Mouse (Mus musculus) CH12.LX (cell line): ENCODE data around the gene Gm20388. TPM values are rescaled to one million over a fixed set of nuclear protein-coding genes. Genes with fewer than 3 reads are reported as not detected.

Source experiments
- DNase-seq: peaks from one replicate; pipeline ENCODE4 v3.0.0-alpha.2; 2013; ENCODE audit errors: extremely low read depth
- H3K27ac ChIP-seq: 2 replicates; pipeline ENCODE4 v1.5.1; 2012; ENCODE audit warnings: low read depth, mild to moderate bottlenecking, control low read depth, moderate library complexity; ENCODE audit not compliant: insufficient read depth
- H3K27me3 ChIP-seq: replicated peaks from 2 replicates; pipeline ENCODE3; 2012; ENCODE audit warnings: inconsistent platforms
- H3K36me3 ChIP-seq, 2 experiments: replicated peaks in 1 of 2; 2 replicates each; pipeline versions ENCODE3 to v1.6.1; 2012; ENCODE audit warnings: inconsistent platforms in 1 of 2, low read length in 1 of 2, mild to moderate bottlenecking in 1 of 2, mixed read lengths in 1 of 2, moderate library complexity in 1 of 2; ENCODE audit not compliant: control insufficient read depth in 1 of 2, insufficient read depth in 1 of 2
- H3K4me1 ChIP-seq, 2 experiments: 2 replicates each; pipeline ENCODE4 v1.6.1; 2012; ENCODE audit warnings: inconsistent platforms in 1 of 2, moderate library complexity in 1 of 2; ENCODE audit not compliant: insufficient read depth in 2 of 2, control insufficient read depth in 1 of 2
- H3K4me2 ChIP-seq: 2 replicates; pipeline ENCODE4 v1.6.1; 2012; ENCODE audit warnings: low read depth, mild to moderate bottlenecking, control low read depth; ENCODE audit not compliant: poor library complexity, insufficient read depth, severe bottlenecking
- H3K4me3 ChIP-seq, 3 experiments: fragments of 150-350 bp in 1 of 3; sonication (generic) in 1 of 3; replicated peaks in 1 of 3; 2 replicates each; pipeline versions ENCODE3 to v1.5.1; 2011 to 2012; ENCODE audit warnings: low read depth in 2 of 3, low read length in 2 of 3, mild to moderate bottlenecking in 2 of 3, moderate library complexity in 2 of 3, control low read depth in 1 of 3, improper control_type of control experiment in 1 of 3, inconsistent platforms in 1 of 3, mixed read lengths in 1 of 3; ENCODE audit not compliant: poor library complexity in 1 of 3
- H3K79me2 ChIP-seq: replicated peaks from 2 replicates; pipeline ENCODE4 v1.6.1; 2012; ENCODE audit warnings: mild to moderate bottlenecking, moderate library complexity; ENCODE audit not compliant: control insufficient read depth, poor library complexity, insufficient read depth, severe bottlenecking; ENCODE audit errors: extremely low read depth
- H3K9ac ChIP-seq: 2 replicates; pipeline ENCODE4 v1.6.1; 2012; ENCODE audit warnings: low read depth, mild to moderate bottlenecking, control low read depth, moderate library complexity; ENCODE audit not compliant: insufficient read depth
- H3K9me3 ChIP-seq: replicated peaks from 2 replicates; pipeline ENCODE3; 2012; ENCODE audit warnings: low read length, inconsistent platforms, mixed read lengths
- BHLHE40 ChIP-seq: IDR thresholded peaks from 2 replicates; pipeline ENCODE4 v1.6.1; 2011; ENCODE audit warnings: mild to moderate bottlenecking, low read depth, low read length, improper control_type of control experiment
- CHD1 ChIP-seq: IDR thresholded peaks from 2 replicates; pipeline ENCODE4 v1.6.1; 2012; ENCODE audit warnings: low read depth, low read length, improper control_type of control experiment, inconsistent platforms
- CHD2 ChIP-seq: IDR thresholded peaks from 2 replicates; pipeline ENCODE4 v1.6.1; 2011; ENCODE audit warnings: low read length, improper control_type of control experiment
- E2F4 ChIP-seq: IDR thresholded peaks from 2 replicates; pipeline ENCODE4 v1.6.1; 2011; ENCODE audit warnings: low read depth, low read length, improper control_type of control experiment; ENCODE audit not compliant: insufficient replicate concordance
- EP300 ChIP-seq: IDR thresholded peaks from 2 replicates; pipeline ENCODE4 v1.6.1; 2011; ENCODE audit warnings: low read length, improper control_type of control experiment
- GABPA ChIP-seq: IDR thresholded peaks from 2 replicates; pipeline ENCODE4 v1.6.1; 2012; ENCODE audit warnings: low read depth, low read length, improper control_type of control experiment, inconsistent platforms; ENCODE audit not compliant: insufficient replicate concordance
- HCFC1 ChIP-seq: IDR thresholded peaks from 2 replicates; pipeline ENCODE4 v1.6.1; 2012; ENCODE audit warnings: low read depth, mild to moderate bottlenecking, inconsistent platforms, low read length, improper control_type of control experiment
- IRF4 ChIP-seq: IDR thresholded peaks from 2 replicates; pipeline ENCODE4 v1.6.1; 2014; ENCODE audit warnings: low read depth, mild to moderate bottlenecking, inconsistent platforms, low read length, improper control_type of control experiment
- JUN ChIP-seq: IDR thresholded peaks from 2 replicates; pipeline ENCODE4 v1.6.1; 2011; ENCODE audit warnings: low read depth, mild to moderate bottlenecking, low read length, improper control_type of control experiment, moderate library complexity; ENCODE audit not compliant: insufficient read depth
- KAT2A ChIP-seq: IDR thresholded peaks from 2 replicates; pipeline ENCODE4 v1.6.1; 2012; ENCODE audit warnings: low read length, improper control_type of control experiment, inconsistent platforms; ENCODE audit not compliant: insufficient replicate concordance
- MAFK ChIP-seq: IDR thresholded peaks from 2 replicates; pipeline ENCODE4 v1.6.1; 2011; ENCODE audit warnings: low read length, improper control_type of control experiment; ENCODE audit not compliant: insufficient replicate concordance
- MAZ ChIP-seq: IDR thresholded peaks from 2 replicates; pipeline ENCODE4 v1.6.1; 2012; ENCODE audit warnings: low read depth, mild to moderate bottlenecking, inconsistent platforms, low read length, improper control_type of control experiment, moderate library complexity
- MXI1 ChIP-seq: IDR thresholded peaks from 2 replicates; pipeline ENCODE4 v1.6.1; 2011; ENCODE audit warnings: mild to moderate bottlenecking, low read depth, low read length, improper control_type of control experiment
- POLR2AphosphoS2 ChIP-seq: IDR thresholded peaks from 2 replicates; pipeline ENCODE4 v1.6.1; 2011; ENCODE audit warnings: low read depth, low read length, improper control_type of control experiment
- RAD21 ChIP-seq: IDR thresholded peaks from 2 replicates; pipeline ENCODE4 v1.6.1; 2011; ENCODE audit warnings: low read depth, mild to moderate bottlenecking, low read length, improper control_type of control experiment, moderate library complexity
- RCOR1 ChIP-seq: conservative IDR thresholded peaks from 2 replicates; pipeline ENCODE4 v1.6.1; 2012; ENCODE audit warnings: low read depth, mild to moderate bottlenecking, inconsistent platforms, low read length, improper control_type of control experiment
- SIN3A ChIP-seq: IDR thresholded peaks from 2 replicates; pipeline ENCODE4 v1.6.1; 2012; ENCODE audit warnings: low read length, improper control_type of control experiment, inconsistent platforms
- SMC3 ChIP-seq: IDR thresholded peaks from 2 replicates; pipeline ENCODE4 v1.6.1; 2011; ENCODE audit warnings: low read depth, low read length, improper control_type of control experiment
- TBP ChIP-seq: conservative IDR thresholded peaks from 2 replicates; pipeline ENCODE4 v1.6.1; 2011; ENCODE audit warnings: low read depth, low read length, improper control_type of control experiment
- USF1 ChIP-seq: IDR thresholded peaks from 2 replicates; pipeline ENCODE4 v1.6.1; 2014; ENCODE audit warnings: low read depth, mild to moderate bottlenecking, inconsistent platforms, low read length, improper control_type of control experiment
- USF2 ChIP-seq: conservative IDR thresholded peaks from 2 replicates; pipeline ENCODE4 v1.6.1; 2011; ENCODE audit warnings: low read depth, low read length, improper control_type of control experiment
- ZC3H11A ChIP-seq: IDR thresholded peaks from 2 replicates; pipeline ENCODE4 v1.6.1; 2012; ENCODE audit warnings: low read depth, mild to moderate bottlenecking, inconsistent platforms, low read length, improper control_type of control experiment
- ZKSCAN1 ChIP-seq: IDR thresholded peaks from 2 replicates; pipeline ENCODE4 v1.6.1; 2012; ENCODE audit warnings: low read depth, inconsistent platforms, low read length, improper control_type of control experiment, borderline replicate concordance
- ZNF384 ChIP-seq: IDR thresholded peaks from 2 replicates; pipeline ENCODE4 v1.6.1; 2012; ENCODE audit warnings: low read depth, low read length, improper control_type of control experiment, inconsistent platforms
- dilution Hi-C: fragments of 300-500 bp; cut with MboI; formaldehyde crosslinking; loops from 2 replicates; pipeline ENCODE4 v1.14.3; 2020; ENCODE audit warnings: low sequenced_read_pairs; ENCODE audit not compliant: extremely low pct_unique_long_range_greater_than_20kb, extremely low pct_ligation_motif_present
- in situ Hi-C: fragments of 300-500 bp; cut with MboI; formaldehyde crosslinking; loops from 3 replicates; pipeline ENCODE4 v1.14.3; 2019; ENCODE audit warnings: low sequenced_read_pairs, low pct_ligation_motif_present, low pct_unique_long_range_greater_than_20kb, mixed read lengths
- polyA plus RNA-seq: library from polyadenylated mRNA; unstranded; fragments of >175 nt; gene quantifications from 2 replicates; pipeline ENCODE4 v1.2.1, GENCODE M21; 2012; ENCODE audit warnings: low read depth; ENCODE audit not compliant: insufficient read length
- total RNA-seq, 2 experiments: library from RNA; depleted of rRNA; stranded (reverse); fragments of 300-350 nt in 1 of 2; fragments of >200 nt in 1 of 2; gene quantifications; 2 replicates each; pipeline ENCODE4 v1.2.3; 2012 to 2014

Gene Gm20388
- total and polyA plus RNA-seq, 3 experiments = 14.8 to 26.3 (median 22.2) TPM

DNA sequence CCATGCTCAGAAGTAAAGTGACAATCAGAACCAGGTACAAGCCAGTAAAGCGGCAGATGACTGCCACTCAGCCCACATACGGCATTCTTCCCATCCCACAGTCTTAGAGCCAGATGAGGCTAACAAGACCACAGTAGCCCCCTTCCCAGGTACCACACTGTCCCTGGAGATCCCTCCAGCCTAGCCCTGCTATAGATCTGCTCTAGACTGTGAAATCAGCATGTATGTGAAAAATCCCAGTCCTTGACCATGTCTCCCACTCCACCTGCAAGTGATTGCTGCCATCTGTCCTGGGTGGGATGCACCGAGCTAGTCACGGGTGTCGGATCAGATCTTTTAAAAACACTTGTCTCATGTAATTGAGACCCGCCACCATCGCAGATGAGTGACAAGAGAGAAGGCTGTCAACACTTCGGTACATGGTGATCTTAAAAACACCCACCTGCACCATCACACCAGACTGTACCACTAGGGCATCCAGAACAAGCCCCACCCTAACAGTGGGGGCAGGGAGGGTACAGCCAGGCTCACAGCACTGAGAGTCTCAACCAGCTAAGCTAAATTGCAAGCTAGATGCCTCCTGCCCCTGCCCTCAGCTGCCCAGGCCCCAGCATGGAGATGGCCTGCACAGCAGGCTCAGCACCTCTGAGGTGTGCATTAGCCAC lies 669.8 kb downstream of the Gm20388 start:
- Histone ChIP-seq H3K4me3 (no peak overlapping the region), H3K27ac (no peak overlapping the region), H3K9ac (no peak overlapping the region), H3K9me3 (no peaks in the 10 kb centered on the region), H3K27me3 (no peaks in the 10 kb centered on the region), H3K36me3 (peaks cover 82 to 93% of the 10 kb centered on the region in 2 experiments), H3K4me2 (no peak overlapping the region), H3K4me1 (no peaks in the 10 kb centered on the region)
- dilution Hi-C loops = no loop called here
- in situ Hi-C loops = no loop called here
- TF ChIP-seq POLR2AphosphoS2 = 0 out of 2 replicates have a peak, but pooled peaks have one; percentile 59
- TF ChIP-seq KAT2A = no peak
- TF ChIP-seq, all 38 proteins: peak for 1
- H3K79me2 ChIP-seq = no peaks in the 10 kb centered on the region
- no peak for DNase-seq

DNA sequence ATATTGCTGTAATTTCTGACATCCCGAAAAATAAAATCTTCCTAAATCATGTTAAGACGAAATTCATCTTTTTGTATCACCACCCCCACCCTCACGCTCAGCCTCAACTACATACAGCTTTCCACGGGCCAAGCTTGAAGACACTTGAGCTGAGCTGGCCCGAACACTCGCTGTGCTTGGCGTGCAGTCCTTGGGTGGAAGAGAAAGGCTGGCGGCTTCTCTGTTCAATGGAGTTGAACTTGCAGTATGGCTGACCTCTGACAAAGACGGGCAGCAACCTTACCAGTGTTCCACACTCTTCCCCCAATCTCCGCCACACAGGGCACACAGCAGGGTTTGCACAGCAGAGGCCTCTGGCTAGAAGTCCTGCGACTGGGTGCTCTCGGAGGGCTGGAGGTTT lies 670.7 kb downstream of the Gm20388 start:
- dilution Hi-C loops = no loop called here
- H3K9me3 ChIP-seq = no peaks in the 10 kb centered on the region

GRCm38 (mm10) chr8:120581811-120582210 lies 671.2 kb downstream of the Gm20388 start:
- Histone ChIP-seq H3K27ac (no peak overlapping the region), H3K4me1 (no peaks in the 10 kb centered on the region), H3K79me2 (no peaks in the 10 kb centered on the region), H3K27me3 (no peaks in the 10 kb centered on the region), H3K9me3 (no peaks in the 10 kb centered on the region), H3K36me3 (peaks cover 76 to 92% of the 10 kb centered on the region in 2 experiments), H3K4me3 (no peak overlapping the region), H3K4me2 (no peak overlapping the region)
- dilution Hi-C loops (no loop called here), in situ Hi-C loops (no loop called here)
- TF ChIP-seq CHD1 (no peak), ZKSCAN1 (no peak), SIN3A (no peak), JUN (no peak), ZC3H11A (no peak), HCFC1 (no peak), EP300 (no peak)
- TF ChIP-seq, all 38 proteins: peak for 0
- DNase-seq = no peak
- no peak overlapping the region for H3K9ac ChIP-seq

More for the DNA sequence above, 670.7 kb downstream of the Gm20388 start:
- Histone ChIP-seq H3K79me2 (no peaks in the 10 kb centered on the region), H3K4me1 (no peaks in the 10 kb centered on the region), H3K36me3 (peaks cover 80 to 92% of the 10 kb centered on the region in 2 experiments), H3K27me3 (no peaks in the 10 kb centered on the region), H3K4me2 (no peak overlapping the region)
- in situ Hi-C loops = no loop called here
- no peak for DNase-seq
- TF ChIP-seq CHD2 = no peak
- TF ChIP-seq E2F4 = no peak
- no peak for TF ChIP-seq USF2
- TF ChIP-seq KAT2A = no peak
- no peak for TF ChIP-seq EP300
- no peak for TF ChIP-seq MAZ
- TF ChIP-seq SMC3 = no peak
- no peak for TF ChIP-seq IRF4
- TF ChIP-seq ZNF384 = no peak
- no peak for TF ChIP-seq ZKSCAN1
- TF ChIP-seq USF1 = no peak
- TF ChIP-seq RCOR1 = no peak
- TF ChIP-seq MXI1 = no peak
- no peak for TF ChIP-seq RAD21
- no peak for TF ChIP-seq POLR2AphosphoS2
- no peak for TF ChIP-seq TBP
- TF ChIP-seq MAFK = no peak
- no peak for TF ChIP-seq BHLHE40
- TF ChIP-seq ZC3H11A = no peak
- TF ChIP-seq GABPA = no peak
- TF ChIP-seq, all 38 proteins: peak for 0
- no peak overlapping the region for H3K9ac ChIP-seq
- no peak overlapping the region for H3K27ac ChIP-seq
- H3K4me3 ChIP-seq = no peak overlapping the region
